Mouse (Mus musculus): ENCODE measurements around the gene Saxo1. TPM values are rescaled to one million over a fixed set of nuclear protein-coding genes. Genes with fewer than 3 reads are reported as not detected.

The Saxo1 gene
- total RNA-seq (2014; rRNA removed) (not detected in 2 replicates), polyA plus RNA-seq (2015; fragmentation: Nextera tagmentation; extraction: Ambion mirVana) (not detected in 2 replicates)

- no peak within 1 kb of the TSS for H3K4me3 ChIP-seq (ENCODE audit: low read length)
- no peaks in the 10 kb centered on the region for H3K4me1 ChIP-seq (ENCODE audit: insufficient read depth, low read length)
- H3K27me3 ChIP-seq (ENCODE audit: insufficient read depth, low read length), result no peaks in the 10 kb centered on the region
- no peak for ATAC-seq
- no peak within 1 kb of the TSS for H3K9ac ChIP-seq (replicated peaks; ENCODE audit: low read length)
- H3K36me3 ChIP-seq (ENCODE audit: insufficient read depth, low read length), result no peaks in the 10 kb centered on the region
- H3K27ac ChIP-seq, result no peak within 1 kb of the TSS
- TF ChIP-seq CTCF (IDR thresholded peaks at IDR 0.05; ENCODE audit: low read depth), result no peak
- WGBS, result 93% methylated on average over 7 of the region's 7 CpGs
- H3K4me2 ChIP-seq (ENCODE audit: low read depth, low read length), result no peak within 1 kb of the TSS
- no peak for DNase-seq (ENCODE audit: low spot score)
- H3K9me3 ChIP-seq (ENCODE audit: low read length), result no peaks in the 10 kb centered on the region
Measured at GRCm38 (mm10) chr4:86558228-86558627, at the start of gene Saxo1. TSS of gene Saxo1 (minus strand) at chr4:86558328.

DNA sequence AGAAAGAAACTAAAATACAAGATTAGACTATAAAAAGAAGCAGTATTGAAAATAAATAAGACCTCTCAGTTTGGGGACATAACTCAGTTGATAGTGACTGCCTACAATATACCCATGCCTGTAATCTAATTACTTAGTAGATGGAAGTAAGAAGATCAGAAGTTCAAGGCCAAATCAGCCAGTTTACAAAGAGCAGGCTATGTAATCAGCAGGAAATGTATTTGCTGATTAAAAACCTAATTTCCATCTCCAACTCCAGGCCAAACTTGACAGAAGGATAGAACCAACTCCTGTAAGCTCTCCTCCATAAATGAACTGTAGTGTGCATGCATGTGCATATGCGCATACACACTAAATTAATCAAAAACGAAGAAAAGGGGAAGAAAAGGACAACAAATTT, 33.2 kb upstream of the Saxo1 start:
- H3K4me2 ChIP-seq (ENCODE audit: low read depth, low read length), result no peak overlapping the region
- no peaks in the 10 kb centered on the region for H3K4me1 ChIP-seq (ENCODE audit: insufficient read depth, low read length)
- no peaks in the 10 kb centered on the region for H3K9me3 ChIP-seq (ENCODE audit: low read length)
- H3K9ac ChIP-seq (replicated peaks; ENCODE audit: low read length), result no peak overlapping the region
- 96% methylated on average over 2 of the region's 2 CpGs for WGBS
- ATAC-seq (no peak), DNase-seq (ENCODE audit: low spot score) (no peak)
- no peak for TF ChIP-seq CTCF (IDR thresholded peaks at IDR 0.05; ENCODE audit: low read depth)
- H3K4me3 ChIP-seq (ENCODE audit: low read length), result no peak overlapping the region
- peaks cover 8% of the 10 kb centered on the region for H3K36me3 ChIP-seq (ENCODE audit: insufficient read depth, low read length)
- no peak overlapping the region for H3K27ac ChIP-seq
- H3K27me3 ChIP-seq (ENCODE audit: insufficient read depth, low read length), result no peaks in the 10 kb centered on the region

DNA sequence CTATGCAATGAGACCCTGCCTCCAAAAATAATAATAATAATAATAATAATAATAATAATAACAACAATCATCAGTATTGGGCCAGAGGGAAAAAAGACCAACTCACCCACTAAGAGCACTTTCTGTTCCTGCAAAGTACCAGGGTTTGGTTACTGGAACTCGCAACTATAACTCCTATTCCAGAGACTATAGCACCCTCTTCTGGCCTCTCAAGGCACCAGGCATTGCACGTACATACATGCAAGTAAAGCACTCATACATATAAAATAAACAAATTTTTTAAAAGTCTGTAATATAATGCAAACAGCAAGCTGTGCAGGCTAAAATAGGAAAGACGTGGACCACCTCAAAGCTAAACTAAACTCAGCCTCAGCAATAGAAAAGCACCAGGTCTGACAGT, 30.1 kb upstream of the Saxo1 start:
- DNase-seq (ENCODE audit: low spot score) (peak; percentile 9), ATAC-seq (no peak)
- WGBS, result 88% methylated on average over 3 of the region's 3 CpGs
- H3K27ac ChIP-seq, result no peak overlapping the region
- no peaks in the 10 kb centered on the region for H3K9me3 ChIP-seq (ENCODE audit: low read length)
- no peak overlapping the region for H3K4me3 ChIP-seq (ENCODE audit: low read length)
- peaks cover 10% of the 10 kb centered on the region for H3K36me3 ChIP-seq (ENCODE audit: insufficient read depth, low read length)
- no peaks in the 10 kb centered on the region for H3K27me3 ChIP-seq (ENCODE audit: insufficient read depth, low read length)
- peak; percentile 29; the same call in 1 of the 2 replicates for TF ChIP-seq CTCF (IDR thresholded peaks at IDR 0.05; ENCODE audit: low read depth)
- no peaks in the 10 kb centered on the region for H3K4me1 ChIP-seq (ENCODE audit: insufficient read depth, low read length)
- H3K9ac ChIP-seq (replicated peaks; ENCODE audit: low read length), result no peak overlapping the region
- no peak overlapping the region for H3K4me2 ChIP-seq (ENCODE audit: low read depth, low read length)

DNA sequence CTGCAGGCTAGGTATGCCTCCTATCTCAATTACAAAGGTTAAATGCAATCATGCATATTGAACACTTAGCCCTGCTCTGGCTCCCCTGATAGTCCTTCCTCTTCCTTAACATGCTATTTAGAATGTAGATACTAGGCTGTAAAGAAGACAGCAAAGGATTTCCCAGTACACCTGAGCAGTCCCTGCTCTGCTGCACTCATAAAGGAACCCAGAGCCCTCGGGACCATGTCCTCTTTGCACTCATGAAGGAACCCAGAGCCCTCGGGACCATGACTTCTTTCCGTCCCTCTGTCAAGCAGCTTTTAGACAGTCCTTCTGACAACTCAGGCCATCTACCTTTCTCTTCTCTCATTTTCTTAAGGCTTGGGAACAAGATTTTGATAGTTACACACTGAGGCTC, 22.5 kb upstream of the Saxo1 start:
- Histone ChIP-seq H3K4me3 (ENCODE audit: low read length) (no peak overlapping the region), H3K27ac (no peak overlapping the region), H3K27me3 (ENCODE audit: insufficient read depth, low read length) (no peaks in the 10 kb centered on the region), H3K9ac (replicated peaks; ENCODE audit: low read length) (no peak overlapping the region), H3K4me2 (ENCODE audit: low read depth, low read length) (no peak overlapping the region), H3K9me3 (ENCODE audit: low read length) (no peaks in the 10 kb centered on the region), H3K4me1 (ENCODE audit: insufficient read depth, low read length) (peaks cover 9% of the 10 kb centered on the region; the same call in 1 of the 2 replicates), H3K36me3 (ENCODE audit: insufficient read depth, low read length) (peaks cover 9% of the 10 kb centered on the region; the same call in 1 of the 2 replicates)
- 91% methylated on average over 3 of the region's 3 CpGs for WGBS
- no peak for DNase-seq (ENCODE audit: low spot score)
- TF ChIP-seq CTCF (IDR thresholded peaks at IDR 0.05; ENCODE audit: low read depth), result no peak
- ATAC-seq, result no peak

- Histone ChIP-seq H3K4me2 (ENCODE audit: low read depth, low read length) (no peak overlapping the region), H3K4me1 (ENCODE audit: insufficient read depth, low read length) (peaks cover 10% of the 10 kb centered on the region; the same call in 1 of the 2 replicates), H3K36me3 (ENCODE audit: insufficient read depth, low read length) (peaks cover 6% of the 10 kb centered on the region; the same call in 1 of the 2 replicates), H3K9me3 (ENCODE audit: low read length) (no peaks in the 10 kb centered on the region), H3K27ac (no peak overlapping the region), H3K27me3 (ENCODE audit: insufficient read depth, low read length) (no peaks in the 10 kb centered on the region), H3K9ac (replicated peaks; ENCODE audit: low read length) (no peak overlapping the region), H3K4me3 (ENCODE audit: low read length) (no peak overlapping the region)
- TF ChIP-seq CTCF (IDR thresholded peaks at IDR 0.05; ENCODE audit: low read depth), result no peak
- no peak for ATAC-seq
- no peak for DNase-seq (ENCODE audit: low spot score)
- 52% methylated on average over 4 of the region's 4 CpGs for WGBS
Measured at GRCm38 (mm10) chr4:86580056-86580455, 21.9 kb upstream of the Saxo1 start.

DNA sequence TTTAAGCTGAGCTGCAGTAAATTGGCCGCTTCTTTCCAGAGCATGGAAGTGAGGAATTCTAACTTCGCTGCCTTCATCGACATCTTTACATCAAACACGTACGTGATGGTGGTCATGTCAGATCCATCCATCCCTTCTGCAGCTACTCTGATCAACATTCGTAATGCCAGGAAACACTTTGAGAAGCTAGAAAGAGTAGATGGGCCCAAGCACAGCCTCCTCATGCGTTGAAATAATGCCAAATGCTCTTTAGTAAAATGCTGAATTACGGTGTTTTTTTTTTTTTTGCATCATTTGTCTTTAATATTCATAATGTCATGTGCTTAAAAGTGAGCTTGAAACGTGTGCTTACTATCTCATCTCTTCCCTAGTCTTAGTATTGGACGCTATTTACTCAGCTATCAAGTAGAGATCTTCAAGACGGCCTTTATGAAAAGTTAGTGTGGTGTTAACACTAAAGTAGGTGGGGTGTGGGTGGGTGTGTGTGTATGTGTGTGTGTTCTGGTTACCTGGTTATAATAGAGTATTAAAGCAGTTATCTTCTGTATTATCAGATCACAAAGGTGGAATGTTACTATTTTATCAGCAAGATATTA, 18.6 kb upstream of the Saxo1 start:
- DNase-seq (ENCODE audit: low spot score) (peak; percentile 3), ATAC-seq (no peak)
- WGBS, result 8% methylated on average over 11 of the region's 11 CpGs
- peak overlapping the region; percentile 99 for H3K27ac ChIP-seq
- H3K36me3 ChIP-seq (ENCODE audit: insufficient read depth, low read length), result no peaks in the 10 kb centered on the region
- H3K9me3 ChIP-seq (ENCODE audit: low read length), result no peaks in the 10 kb centered on the region
- no peaks in the 10 kb centered on the region for H3K27me3 ChIP-seq (ENCODE audit: insufficient read depth, low read length)
- peak overlapping the region; percentile 98 for H3K9ac ChIP-seq (replicated peaks; ENCODE audit: low read length)
- peak overlapping the region; percentile 93 for H3K4me3 ChIP-seq (ENCODE audit: low read length)
- H3K4me1 ChIP-seq (ENCODE audit: insufficient read depth, low read length), result peaks cover 13% of the 10 kb centered on the region; the same call in 1 of the 2 replicates
- no peak for TF ChIP-seq CTCF (IDR thresholded peaks at IDR 0.05; ENCODE audit: low read depth)
- H3K4me2 ChIP-seq (ENCODE audit: low read depth, low read length), result peak overlapping the region; percentile 85

DNA sequence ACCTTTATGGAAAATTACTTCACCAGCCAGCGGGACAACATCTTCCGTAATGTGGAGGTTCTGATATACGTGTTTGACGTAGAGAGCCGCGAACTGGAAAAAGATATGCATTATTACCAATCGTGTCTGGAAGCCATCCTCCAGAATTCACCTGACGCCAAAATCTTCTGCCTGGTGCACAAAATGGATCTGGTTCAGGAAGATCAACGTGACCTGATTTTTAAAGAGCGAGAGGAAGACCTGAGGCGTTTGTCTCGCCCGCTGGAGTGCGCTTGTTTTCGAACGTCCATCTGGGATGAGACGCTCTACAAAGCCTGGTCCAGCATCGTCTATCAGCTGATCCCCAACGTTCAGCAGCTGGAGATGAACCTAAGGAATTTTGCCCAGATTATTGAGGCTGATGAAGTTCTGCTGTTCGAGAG, 18.0 kb upstream of the Saxo1 start:
- H3K4me1 ChIP-seq (ENCODE audit: insufficient read depth, low read length), result peaks cover 13% of the 10 kb centered on the region; the same call in 1 of the 2 replicates
- no peaks in the 10 kb centered on the region for H3K9me3 ChIP-seq (ENCODE audit: low read length)
- WGBS, result under 1% methylated on average over 20 of the region's 20 CpGs
- H3K9ac ChIP-seq (replicated peaks; ENCODE audit: low read length), result peak overlapping the region; percentile 98
- ATAC-seq (0 out of 2 replicates have a peak, but pooled peaks have one; percentile 5), DNase-seq (ENCODE audit: low spot score) (peak; percentile 73)
- H3K27me3 ChIP-seq (ENCODE audit: insufficient read depth, low read length), result no peaks in the 10 kb centered on the region
- peak overlapping the region; percentile 93 for H3K4me3 ChIP-seq (ENCODE audit: low read length)
- peak overlapping the region; percentile 99 for H3K27ac ChIP-seq
- TF ChIP-seq CTCF (IDR thresholded peaks at IDR 0.05; ENCODE audit: low read depth), result no peak
- no peaks in the 10 kb centered on the region for H3K36me3 ChIP-seq (ENCODE audit: insufficient read depth, low read length)
- H3K4me2 ChIP-seq (ENCODE audit: low read depth, low read length), result peak overlapping the region; percentile 85
